Mouse (Mus musculus): ENCODE data around the gene Ap1ar. TPM values are rescaled to one million over a fixed set of nuclear protein-coding genes. Genes with fewer than 3 reads are reported as not detected.
A peak's percentile ranks its signal among the peaks of the same experiment; 100 is the strongest.

Ap1ar gene
- polyA plus RNA-seq, 1 experiment from 2014 or later, result 64.8 TPM

- WGBS, result 32% methylated on average over 8 of the region's 8 CpGs
- ATAC-seq (ENCODE audit: insufficient number of reproducible peaks, insufficient read depth, low FRiP score, low TSS enrichment, low read depth), result peak; percentile 5; the same call in 1 of the 2 replicates
- H3K4me3 ChIP-seq (replicated peaks), result peak overlapping the region; percentile 94
- peak overlapping the region; percentile 90 for H3K27ac ChIP-seq
- H3K9ac ChIP-seq (replicated peaks), result peak overlapping the region; percentile 67
- H3K27me3 ChIP-seq, result no peaks in the 10 kb centered on the region
- H3K36me3 ChIP-seq, result no peaks in the 10 kb centered on the region
- H3K9me3 ChIP-seq, result no peaks in the 10 kb centered on the region
- H3K4me1 ChIP-seq (replicated peaks), result peaks cover 12% of the 10 kb centered on the region
- H3K4me2 ChIP-seq, result peak overlapping the region; percentile 80
These were observed 785 bp upstream of the Ap1ar start for GRCm38 (mm10) chr3:127837972-127838644.

- Histone ChIP-seq H3K4me1 (replicated peaks) (peaks cover 12% of the 10 kb centered on the region), H3K9ac (replicated peaks) (peak overlapping the region; percentile 91), H3K27ac (peak overlapping the region; percentile 90), H3K27me3 (no peaks in the 10 kb centered on the region), H3K36me3 (0 out of 2 replicates have a peak, but pooled peaks cover 3% of the 10 kb centered on the region), H3K4me2 (peak overlapping the region; percentile 80), H3K9me3 (no peaks in the 10 kb centered on the region), H3K4me3 (replicated peaks) (peak overlapping the region; percentile 94)
- WGBS, result 3% methylated on average over 17 of the region's 17 CpGs
- ATAC-seq (ENCODE audit: insufficient number of reproducible peaks, insufficient read depth, low FRiP score, low TSS enrichment, low read depth), result no peak
These were observed 547 bp downstream of the Ap1ar start for GRCm38 (mm10) chr3:127836798-127837153.

- H3K4me2 ChIP-seq, result 0 out of 2 replicates have a peak overlapping the region, but pooled peaks have one; percentile 15
- no peak overlapping the region for H3K9ac ChIP-seq (replicated peaks)
- H3K27ac ChIP-seq, result no peak overlapping the region
- 0 out of 2 replicates have a peak, but pooled peaks cover 7% of the 10 kb centered on the region for H3K36me3 ChIP-seq
- peaks cover 12% of the 10 kb centered on the region for H3K4me1 ChIP-seq (replicated peaks)
- 87% methylated on average over 6 of the region's 6 CpGs for WGBS
- no peaks in the 10 kb centered on the region for H3K27me3 ChIP-seq
- ATAC-seq (ENCODE audit: insufficient number of reproducible peaks, insufficient read depth, low FRiP score, low TSS enrichment, low read depth), result no peak
- no peaks in the 10 kb centered on the region for H3K9me3 ChIP-seq
- H3K4me3 ChIP-seq (replicated peaks), result no peak overlapping the region
These were observed 1.7 kb downstream of the Ap1ar start for GRCm38 (mm10) chr3:127835594-127835993.

DNA sequence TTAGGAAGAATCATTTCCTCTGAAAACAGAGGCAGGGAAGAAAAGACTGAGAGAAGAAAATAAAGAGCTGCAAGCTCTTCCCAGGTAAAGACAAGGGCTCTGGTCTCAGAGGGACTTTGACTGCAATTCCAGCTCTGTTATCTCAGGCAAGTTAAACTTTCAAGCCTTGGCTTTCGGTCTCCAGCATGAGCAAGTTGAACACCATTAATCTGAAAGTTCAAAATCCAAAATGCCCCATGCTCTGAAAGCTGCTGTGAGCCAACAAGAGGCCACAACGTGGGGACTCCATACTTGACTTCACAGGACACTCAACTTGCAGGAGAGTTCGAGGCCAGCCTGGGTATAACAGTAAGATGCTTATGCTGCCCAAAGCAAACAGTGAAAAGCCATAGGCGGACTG, 3.3 kb downstream of the Ap1ar start:
- Histone ChIP-seq H3K9ac (replicated peaks) (no peak overlapping the region), H3K27ac (no peak overlapping the region), H3K36me3 (0 out of 2 replicates have a peak, but pooled peaks cover 7% of the 10 kb centered on the region), H3K9me3 (no peaks in the 10 kb centered on the region), H3K4me1 (replicated peaks) (peaks cover 12% of the 10 kb centered on the region), H3K4me3 (replicated peaks) (no peak overlapping the region), H3K27me3 (no peaks in the 10 kb centered on the region), H3K4me2 (no peak overlapping the region)
- no peak for ATAC-seq (ENCODE audit: insufficient number of reproducible peaks, insufficient read depth, low FRiP score, low TSS enrichment, low read depth)
- WGBS, result 87% methylated on average over 4 of the region's 4 CpGs

- Histone ChIP-seq H3K4me3 (replicated peaks) (no peak overlapping the region), H3K4me1 (replicated peaks) (peaks cover 19% of the 10 kb centered on the region), H3K4me2 (no peak overlapping the region), H3K36me3 (0 out of 2 replicates have a peak, but pooled peaks cover 7% of the 10 kb centered on the region), H3K27me3 (no peaks in the 10 kb centered on the region), H3K9me3 (no peaks in the 10 kb centered on the region), H3K27ac (no peak overlapping the region), H3K9ac (replicated peaks) (no peak overlapping the region)
- ATAC-seq (ENCODE audit: insufficient number of reproducible peaks, insufficient read depth, low FRiP score, low TSS enrichment, low read depth), result no peak
- WGBS, result 69% methylated on average over 6 of the region's 6 CpGs
These were observed 6.2 kb downstream of the Ap1ar start for GRCm38 (mm10) chr3:127831079-127831478.

GRCm38 (mm10) chr3:127830183-127830582, 7.1 kb downstream of the Ap1ar start:
- Histone ChIP-seq H3K4me2 (no peak overlapping the region), H3K9ac (replicated peaks) (no peak overlapping the region), H3K27ac (no peak overlapping the region), H3K36me3 (0 out of 2 replicates have a peak, but pooled peaks cover 7% of the 10 kb centered on the region), H3K4me1 (replicated peaks) (peaks cover 10% of the 10 kb centered on the region), H3K27me3 (no peaks in the 10 kb centered on the region), H3K9me3 (no peaks in the 10 kb centered on the region), H3K4me3 (replicated peaks) (no peak overlapping the region)
- no peak for ATAC-seq (ENCODE audit: insufficient number of reproducible peaks, insufficient read depth, low FRiP score, low TSS enrichment, low read depth)
- 78% methylated on average over 10 of the region's 10 CpGs for WGBS

GRCm38 (mm10) chr3:127827123-127827522, 10.2 kb downstream of the Ap1ar start:
- H3K27ac ChIP-seq, result no peak overlapping the region
- no peaks in the 10 kb centered on the region for H3K9me3 ChIP-seq
- H3K9ac ChIP-seq (replicated peaks), result no peak overlapping the region
- no peak overlapping the region for H3K4me3 ChIP-seq (replicated peaks)
- H3K4me1 ChIP-seq (replicated peaks), result peaks cover 21% of the 10 kb centered on the region
- WGBS, result 53% methylated on average over 7 of the region's 7 CpGs
- ATAC-seq (ENCODE audit: insufficient number of reproducible peaks, insufficient read depth, low FRiP score, low TSS enrichment, low read depth), result no peak
- H3K4me2 ChIP-seq, result no peak overlapping the region
- no peaks in the 10 kb centered on the region for H3K27me3 ChIP-seq
- peaks cover 10% of the 10 kb centered on the region for H3K36me3 ChIP-seq

DNA sequence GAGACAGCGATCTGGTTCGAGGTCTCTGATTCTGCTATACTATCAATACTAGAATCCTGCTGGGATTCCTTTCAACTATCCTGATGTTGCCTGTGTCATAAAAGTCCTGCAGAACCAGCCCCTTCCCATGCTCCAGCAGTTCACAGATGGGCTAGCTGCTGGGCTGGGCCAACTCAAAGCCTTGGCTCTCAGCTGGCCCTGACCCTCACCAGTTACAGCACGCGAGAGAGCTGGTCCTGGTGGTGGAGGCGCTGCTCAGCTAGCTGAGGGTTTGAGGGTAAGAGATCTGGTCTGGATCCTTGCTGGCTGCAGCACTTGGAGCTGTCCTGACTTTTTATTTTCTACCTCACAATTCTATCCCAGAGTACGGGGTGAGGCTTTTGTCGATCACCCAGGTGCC, 10.8 kb downstream of the Ap1ar start:
- H3K4me1 ChIP-seq (replicated peaks), result peaks cover 21% of the 10 kb centered on the region

GRCm38 (mm10) chr3:127823886-127824863, 13.1 kb downstream of the Ap1ar start:
- no peak for ATAC-seq (ENCODE audit: insufficient number of reproducible peaks, insufficient read depth, low FRiP score, low TSS enrichment, low read depth)
- 79% methylated on average over 17 of the region's 17 CpGs for WGBS
- peaks cover 18% of the 10 kb centered on the region for H3K36me3 ChIP-seq
- peaks cover 21% of the 10 kb centered on the region for H3K4me1 ChIP-seq (replicated peaks)
- H3K27ac ChIP-seq, result no peak overlapping the region
- no peak overlapping the region for H3K4me2 ChIP-seq
- no peaks in the 10 kb centered on the region for H3K9me3 ChIP-seq
- H3K9ac ChIP-seq (replicated peaks), result no peak overlapping the region
- no peak overlapping the region for H3K4me3 ChIP-seq (replicated peaks)
- no peaks in the 10 kb centered on the region for H3K27me3 ChIP-seq

More for the DNA sequence above, 10.8 kb downstream of the Ap1ar start:
- 77% methylated on average over 7 of the region's 7 CpGs for WGBS
- Histone ChIP-seq H3K4me3 (replicated peaks) (no peak overlapping the region), H3K9ac (replicated peaks) (no peak overlapping the region), H3K9me3 (no peaks in the 10 kb centered on the region), H3K27me3 (no peaks in the 10 kb centered on the region), H3K36me3 (peaks cover 11% of the 10 kb centered on the region), H3K27ac (no peak overlapping the region), H3K4me2 (no peak overlapping the region)
- no peak for ATAC-seq (ENCODE audit: insufficient number of reproducible peaks, insufficient read depth, low FRiP score, low TSS enrichment, low read depth)

DNA sequence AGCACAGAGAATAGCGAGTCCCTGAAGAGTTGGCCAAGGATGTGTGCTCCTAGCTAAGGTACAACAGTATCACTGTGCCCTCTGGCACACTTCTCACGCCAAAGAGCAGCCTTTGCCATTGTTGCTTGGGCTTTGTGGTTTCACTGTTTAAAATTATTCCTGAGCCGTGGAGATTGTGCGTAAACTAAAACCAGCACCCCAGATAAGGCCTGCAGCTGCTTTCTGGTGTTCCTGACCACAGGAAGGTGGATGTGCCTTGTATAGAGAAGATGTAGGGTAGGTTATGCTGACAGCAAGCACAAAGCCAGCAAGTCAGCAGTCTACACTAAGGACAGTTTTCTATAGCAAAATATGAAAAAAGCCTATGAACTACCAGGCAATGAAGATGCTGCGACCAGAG, 16.1 kb downstream of the Ap1ar start:
- H3K36me3 ChIP-seq, result peaks cover 28% of the 10 kb centered on the region
- no peak overlapping the region for H3K4me2 ChIP-seq
- no peak overlapping the region for H3K9ac ChIP-seq (replicated peaks)
- no peak overlapping the region for H3K27ac ChIP-seq
- no peak overlapping the region for H3K4me3 ChIP-seq (replicated peaks)
- WGBS, result 84% methylated on average over 5 of the region's 5 CpGs
- no peak for ATAC-seq (ENCODE audit: insufficient number of reproducible peaks, insufficient read depth, low FRiP score, low TSS enrichment, low read depth)
- H3K27me3 ChIP-seq, result no peaks in the 10 kb centered on the region
- H3K4me1 ChIP-seq (replicated peaks), result peaks cover 31% of the 10 kb centered on the region
- no peaks in the 10 kb centered on the region for H3K9me3 ChIP-seq

GRCm38 (mm10) chr3:127820400-127820799, 16.9 kb downstream of the Ap1ar start:
- WGBS, result 89% methylated on average over 1 of the region's 1 CpGs
- ATAC-seq (ENCODE audit: insufficient number of reproducible peaks, insufficient read depth, low FRiP score, low TSS enrichment, low read depth), result no peak

More at GRCm38 (mm10) chr3:127820400-127820799, 16.9 kb downstream of the Ap1ar start:
- Histone ChIP-seq H3K9ac (replicated peaks) (no peak overlapping the region), H3K4me3 (replicated peaks) (no peak overlapping the region), H3K36me3 (peaks cover 31% of the 10 kb centered on the region), H3K9me3 (no peaks in the 10 kb centered on the region), H3K4me1 (replicated peaks) (peaks cover 33% of the 10 kb centered on the region), H3K4me2 (no peak overlapping the region), H3K27me3 (no peaks in the 10 kb centered on the region), H3K27ac (no peak overlapping the region)

Measured in limb, embryonic 12.5 days (tissue).